Mouse (Mus musculus) kidney, postnatal 25 days (tissue): Measurements from ENCODE around the gene Muc20.

Experiments used
- DNase-seq, 2 experiments: peaks; one replicate each; pipeline ENCODE4 v3.0.0; 2021; ENCODE audit warnings: mixed read lengths in 2 of 2

Muc20 gene

GRCm38 (mm10) chr16:32795177-32795576, 2.1 kb downstream of the Muc20 start:
- no peak for DNase-seq

GRCm38 (mm10) chr16:32790056-32790455, 7.2 kb downstream of the Muc20 start:
- DNase-seq = no peak

GRCm38 (mm10) chr16:32784840-32785239, 12.4 kb downstream of the Muc20 start:
- no peak for DNase-seq

- no peak for DNase-seq
These were observed 13.7 kb downstream of the Muc20 start for GRCm38 (mm10) chr16:32783324-32784062.

- DNase-seq = no peak
These were observed 18.3 kb downstream of the Muc20 start for GRCm38 (mm10) chr16:32778956-32779355.

GRCm38 (mm10) chr16:32776676-32777075, 20.6 kb downstream of the Muc20 start:
- no peak for DNase-seq

GRCm38 (mm10) chr16:32766904-32767303, 30.3 kb downstream of the Muc20 start:
- DNase-seq = no peak

GRCm38 (mm10) chr16:32764961-32765360, 32.3 kb downstream of the Muc20 start:
- no peak for DNase-seq

- no peak for DNase-seq
These were observed 32.7 kb downstream of the Muc20 start for GRCm38 (mm10) chr16:32764550-32764949.

GRCm38 (mm10) chr16:32750242-32751127, 46.8 kb downstream of the Muc20 start:
- no peak for DNase-seq

- DNase-seq = no peak
These were observed 51.4 kb downstream of the Muc20 start for GRCm38 (mm10) chr16:32745852-32746251.

- DNase-seq = no peak
These were observed 54.5 kb downstream of the Muc20 start for GRCm38 (mm10) chr16:32742712-32743111.

- no peak for DNase-seq
These were observed 55.9 kb downstream of the Muc20 start for GRCm38 (mm10) chr16:32741366-32741765.

GRCm38 (mm10) chr16:32740003-32740663, 57.1 kb downstream of the Muc20 start:
- no peak for DNase-seq

GRCm38 (mm10) chr16:32736022-32736421, 61.2 kb downstream of the Muc20 start:
- DNase-seq = no peak

GRCm38 (mm10) chr16:32735586-32735985, 61.6 kb downstream of the Muc20 start, which contains the start of gene Muc4:
Muc4 (plus strand) TSS chr16:32735886.
- no peak for DNase-seq

- no peak for DNase-seq
These were observed 64.0 kb downstream of the Muc20 start for GRCm38 (mm10) chr16:32733213-32733612.

GRCm38 (mm10) chr16:32728730-32729129, 68.5 kb downstream of the Muc20 start:
- DNase-seq = no peak

- peak; percentile 44 to 66 for DNase-seq
These were observed 69.0 kb downstream of the Muc20 start for GRCm38 (mm10) chr16:32728240-32728639.
